Mouse (Mus musculus): ENCODE data around the gene Gm19684.
"Not testable (repeated sequence)": the region's sequence is repeated elsewhere in the genome, so short reads cannot be mapped to it uniquely, and the experiment has no call there.

- not testable (repeated sequence) for TF ChIP-seq POLR2AphosphoS5 (IDR thresholded peaks at IDR 0.05; ENCODE audit: insufficient replicate concordance, low read depth, low read length); TAL1 (conservative IDR thresholded peaks at IDR 0.05; ENCODE audit: low read depth, low read length); GATA1 (IDR thresholded peaks at IDR 0.05; ENCODE audit: borderline replicate concordance, low read length); GATA2 (IDR thresholded peaks at IDR 0.05; ENCODE audit: borderline replicate concordance, low read depth, low read length)
- TF ChIP-seq CTCF (IDR thresholded peaks at IDR 0.05; ENCODE audit: low read depth, low read length), result 0 out of 2 replicates have a peak, but pooled peaks have one; percentile 20
Observed at GRCm38 (mm10) chr17:36113979-36114593, 7.4 kb upstream of the Gm19684 start.

All from G1E (cell line).